Mouse (Mus musculus): ENCODE measurements around the gene Pcgf2.
"Not testable (repeated sequence)": the region's sequence is repeated elsewhere in the genome, so short reads cannot be mapped to it uniquely, and the experiment has no call there.

Gene Pcgf2

GRCm38 (mm10) chr11:97700003-97700745 is at the start of gene Pcgf2:
Gene Pcgf2, minus strand, starts transcription at chr11:97700497.
- peak; percentile 90 for DNase-seq

GRCm38 (mm10) chr11:97748496-97748895 is 48.2 kb upstream of the Pcgf2 start:
- no peak for DNase-seq

GRCm38 (mm10) chr11:97747773-97748172 is 47.5 kb upstream of the Pcgf2 start:
- DNase-seq: peak; percentile 56

GRCm38 (mm10) chr11:97745331-97745721 is 45.0 kb upstream of the Pcgf2 start:
- DNase-seq: no peak

- peak; percentile 99 for DNase-seq
Measured at GRCm38 (mm10) chr11:97744718-97745330, 44.5 kb upstream of the Pcgf2 start.

GRCm38 (mm10) chr11:97744063-97744717 is 43.9 kb upstream of the Pcgf2 start, which contains the start of gene Pip4k2b:
Gene Pip4k2b, minus strand, starts transcription at chr11:97744704.
- DNase-seq: no peak

- peak; percentile 41 for DNase-seq
Measured at GRCm38 (mm10) chr11:97743423-97743822, 43.1 kb upstream of the Pcgf2 start.

- no peak for DNase-seq
Measured at GRCm38 (mm10) chr11:97742591-97742990, 42.3 kb upstream of the Pcgf2 start.

- DNase-seq: no peak
Measured at GRCm38 (mm10) chr11:97742157-97742556, 41.9 kb upstream of the Pcgf2 start.

- no peak for DNase-seq
Measured at GRCm38 (mm10) chr11:97740190-97740589, 39.9 kb upstream of the Pcgf2 start.

- DNase-seq: no peak
Measured at GRCm38 (mm10) chr11:97739155-97739554, 38.9 kb upstream of the Pcgf2 start.

GRCm38 (mm10) chr11:97738703-97739102 is 38.4 kb upstream of the Pcgf2 start:
- DNase-seq: no peak

GRCm38 (mm10) chr11:97737600-97737999 is 37.3 kb upstream of the Pcgf2 start:
- no peak for DNase-seq

- no peak for DNase-seq
Measured at GRCm38 (mm10) chr11:97736645-97737044, 36.3 kb upstream of the Pcgf2 start.

- not testable (repeated sequence) for DNase-seq
Measured at GRCm38 (mm10) chr11:97734810-97735209, 34.5 kb upstream of the Pcgf2 start.

- DNase-seq: no peak
Measured at GRCm38 (mm10) chr11:97733689-97734088, 33.4 kb upstream of the Pcgf2 start.

- no peak for DNase-seq
Measured at GRCm38 (mm10) chr11:97728730-97729129, 28.4 kb upstream of the Pcgf2 start.

- no peak for DNase-seq
Measured at GRCm38 (mm10) chr11:97728311-97728710, 28.0 kb upstream of the Pcgf2 start.

- no peak for DNase-seq
Measured at GRCm38 (mm10) chr11:97723709-97724108, 23.4 kb upstream of the Pcgf2 start.

- no peak for DNase-seq
Measured at GRCm38 (mm10) chr11:97721338-97721737, 21.0 kb upstream of the Pcgf2 start.

GRCm38 (mm10) chr11:97719041-97719440 is 18.7 kb upstream of the Pcgf2 start:
- DNase-seq: no peak

- no peak for DNase-seq
Measured at GRCm38 (mm10) chr11:97718281-97718860, 18.1 kb upstream of the Pcgf2 start.

All from cerebellum, adult 9-11 months (tissue).